Mouse (Mus musculus) forebrain, embryonic 15.5 days (tissue): ENCODE measurements around the gene Gm3376. TPM values are rescaled to one million over a fixed set of nuclear protein-coding genes. Genes with fewer than 3 reads are reported as not detected.
"Not testable (repeated sequence)": the region's sequence is repeated elsewhere in the genome, so short reads cannot be mapped to it uniquely, and the experiment has no call there.

ENCODE experiments used
- ATAC-seq: fragments of 200-750 bp; cut with Nextera tagmentation; replicated peaks from 2 replicates; pipeline ENCODE4 v1.8.0; 2017; ENCODE audit warnings: mild to moderate bottlenecking, moderate TSS enrichment, moderate library complexity
- H3K27ac ChIP-seq: fragments of 300-500 bp; sonication (generic); replicated peaks from 2 replicates; pipeline ENCODE4 v1.5.1; 2015; ENCODE audit warnings: mild to moderate bottlenecking, inconsistent platforms
- H3K27me3 ChIP-seq: fragments of 300-500 bp; sonication (generic); 2 replicates; pipeline ENCODE4 v1.6.1; 2015; ENCODE audit warnings: inconsistent platforms
- H3K36me3 ChIP-seq: fragments of 300-500 bp; sonication (generic); 2 replicates; pipeline ENCODE4 v1.6.1; 2015; ENCODE audit warnings: mild to moderate bottlenecking, inconsistent platforms
- H3K4me1 ChIP-seq: fragments of 300-500 bp; sonication (generic); 2 replicates; pipeline ENCODE4 v1.6.1; 2015; ENCODE audit warnings: inconsistent platforms
- H3K4me2 ChIP-seq: fragments of 300-500 bp; sonication (generic); replicated peaks from 2 replicates; pipeline ENCODE4 v1.6.1; 2015; ENCODE audit warnings: mild to moderate bottlenecking, inconsistent platforms
- H3K4me3 ChIP-seq: fragments of 300-500 bp; sonication (generic); 2 replicates; pipeline ENCODE4 v1.5.1; 2015; ENCODE audit warnings: mild to moderate bottlenecking, inconsistent platforms
- H3K9ac ChIP-seq: fragments of 300-500 bp; sonication (generic); replicated peaks from 2 replicates; pipeline ENCODE4 v1.6.1; 2015; ENCODE audit warnings: mild to moderate bottlenecking, inconsistent platforms
- H3K9me3 ChIP-seq: fragments of 300-500 bp; sonication (generic); 2 replicates; pipeline ENCODE4 v1.6.1; 2016; ENCODE audit warnings: inconsistent platforms
- WGBS: fragments of 180-500 bp; shearing (Covaris S2); methylation state at CpG from one replicate; pipeline ENCODE4 v1.1.7; 2015; ENCODE audit warnings: mixed read lengths; 5-methylcytosine and 5-hydroxymethylcytosine counted together
- polyA plus RNA-seq: library from polyadenylated mRNA; unstranded; fragments of >200 nt; fragmentation: Nextera tagmentation; extraction: Ambion mirVana; gene quantifications from 2 replicates; pipeline ENCODE4 v1.2.1, GENCODE M21; 2015

Gm3376 gene
- polyA plus RNA-seq = not detected in 2 replicates

DNA sequence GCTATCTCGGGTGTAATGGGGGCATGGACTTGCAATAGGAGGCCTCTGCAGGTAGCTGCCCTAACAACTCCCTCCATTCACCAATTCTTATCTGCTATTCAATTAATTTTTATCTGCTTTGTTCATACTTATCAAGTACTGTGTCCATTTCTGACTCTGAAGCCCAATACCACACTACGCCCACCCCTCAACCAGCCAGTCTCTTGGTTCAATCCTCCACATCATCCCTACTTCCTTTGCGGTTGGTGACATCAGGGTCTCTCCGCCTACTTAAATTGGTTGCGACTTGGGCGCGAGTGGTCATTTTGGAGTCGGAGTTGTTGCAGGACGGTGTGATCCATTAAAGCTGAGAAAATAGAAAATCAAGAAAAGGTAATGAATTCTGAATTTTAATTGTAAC, at the start of gene Gm3376:
Gm3376 (plus strand) TSS at position 301 of the 400 bp plus-strand sequence.
- not testable (repeated sequence) for ATAC-seq, H3K36me3 ChIP-seq, H3K27me3 ChIP-seq, H3K9ac ChIP-seq, H3K4me2 ChIP-seq, H3K9me3 ChIP-seq, H3K4me1 ChIP-seq, H3K27ac ChIP-seq, H3K4me3 ChIP-seq
- WGBS = no CpG with 5 or more reads among the region's 9 CpGs
